Mouse (Mus musculus) T-helper 17 cell (primary cell): ENCODE results near the gene Zg16.
"Not testable (repeated sequence)": the region's sequence is repeated elsewhere in the genome, so short reads cannot be mapped to it uniquely, and the experiment has no call there.

ENCODE experiments used
- in situ Hi-C, 2 experiments: fragments of 300-600 bp; cut with MboI, MseI; formaldehyde crosslinking; loops; 1 replicate in 1 of 2; 2 replicates in 1 of 2; pipeline ENCODE4 v1.15.1; 2025; ENCODE audit warnings: high pct_unique_total_duplicates in 2 of 2

Gene Zg16

GRCm38 (mm10) chr7:127104560-127105332, 17.6 kb upstream of the Zg16 start:
- in situ Hi-C loops: loop anchor here (5.0 to 10.0 kb wide), 3 partner anchors 37 to 280 kb away; partner anchors contain the start of gene Asphd1 (in 1 of the 2)

DNA sequence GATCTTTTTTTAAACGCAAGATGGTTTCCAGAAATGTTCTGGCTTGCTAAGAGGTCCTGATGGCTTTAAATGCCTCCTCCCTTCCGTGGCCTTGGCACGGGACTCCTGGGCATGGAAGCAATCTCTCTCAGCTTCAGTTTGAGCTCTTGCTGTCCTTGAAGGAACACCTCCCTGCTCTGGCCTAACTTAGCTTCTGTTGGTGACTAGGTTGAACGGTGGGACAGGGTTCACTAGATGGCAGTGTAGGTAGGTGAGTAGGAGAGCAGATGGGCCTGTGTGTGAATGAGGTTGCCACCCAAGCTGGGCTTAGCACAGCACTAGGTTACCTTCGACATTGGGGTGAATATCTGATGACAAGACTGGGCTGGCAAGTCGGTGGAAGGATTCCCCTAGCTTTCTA, 16.8 kb upstream of the Zg16 start:
- in situ Hi-C loops: loop anchor here in 1 of 2 experiments (5.0 to 10.0 kb wide), 2 partner anchors 157 to 279 kb away; partner anchors contain the start of gene Asphd1

GRCm38 (mm10) chr7:127102148-127102547, 15.0 kb upstream of the Zg16 start:
- in situ Hi-C loops: loop anchor here in 1 of 2 experiments (5.0 to 10.0 kb wide), 2 partner anchors 155 to 277 kb away; partner anchors contain the start of gene Asphd1

- in situ Hi-C loops: loop anchor here in 1 of 2 experiments (5.0 to 10.0 kb wide), 2 partner anchors 154 to 277 kb away; partner anchors contain the start of gene Asphd1
Measured at GRCm38 (mm10) chr7:127101451-127102016, 14.4 kb upstream of the Zg16 start.

GRCm38 (mm10) chr7:127099528-127099927, 12.4 kb upstream of the Zg16 start:
- in situ Hi-C loops: no loop called here

DNA sequence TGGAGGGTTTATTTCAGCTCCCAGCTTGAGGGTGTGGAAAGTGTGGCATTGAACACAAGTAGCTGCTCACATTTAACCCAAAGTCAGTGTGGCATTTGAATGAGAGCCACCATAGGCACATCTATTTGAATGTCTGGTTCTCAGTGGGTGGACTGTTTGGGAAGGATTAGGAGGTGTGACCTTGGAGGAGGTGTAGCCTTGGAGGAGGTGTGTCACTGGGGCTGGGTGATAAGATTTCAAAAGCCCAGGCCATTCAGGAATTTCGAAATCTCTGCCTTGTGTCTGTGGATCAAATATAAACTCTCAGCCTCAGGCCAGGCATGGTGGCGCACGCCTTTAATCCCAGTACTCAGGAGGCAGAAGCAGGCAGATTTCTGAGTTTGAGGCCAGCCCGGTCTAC, 11.8 kb upstream of the Zg16 start:
- in situ Hi-C loops: no loop called here

- in situ Hi-C loops: no loop called here
Measured at GRCm38 (mm10) chr7:127098521-127098920, 11.4 kb upstream of the Zg16 start.

- in situ Hi-C loops: no loop called here
Measured at GRCm38 (mm10) chr7:127096456-127096855, 9.3 kb upstream of the Zg16 start.

- in situ Hi-C loops: loop anchor here in 1 of 2 experiments (5.0 kb wide), 1 partner anchor 72 kb away; the partner anchor contains the start of genes Gm42742 and Prrt2
Measured at GRCm38 (mm10) chr7:127093914-127094313, 6.8 kb upstream of the Zg16 start.

- in situ Hi-C loops: loop anchor here in 1 of 2 experiments (5.0 kb wide), 1 partner anchor 69 kb away; the partner anchor contains the start of genes Gm42742 and Prrt2
Measured at GRCm38 (mm10) chr7:127091114-127091896, 4.2 kb upstream of the Zg16 start, which contains the start of gene AI467606. Gene AI467606 (plus strand): TSS chr7:127091359.

GRCm38 (mm10) chr7:127090154-127091113, 3.3 kb upstream of the Zg16 start:
- in situ Hi-C loops: loop anchor here in 1 of 2 experiments (5.0 kb wide), 1 partner anchor 68 kb away; the partner anchor contains the start of genes Gm42742 and Prrt2

- in situ Hi-C loops: no loop called here
Measured at GRCm38 (mm10) chr7:127088901-127089845, 2.0 kb upstream of the Zg16 start.

GRCm38 (mm10) chr7:127088083-127088482, 955 bp upstream of the Zg16 start:
- in situ Hi-C loops: no loop called here

GRCm38 (mm10) chr7:127085751-127086150, 1.4 kb downstream of the Zg16 start:
- in situ Hi-C loops: not testable (repeated sequence)

- in situ Hi-C loops: no loop called here
Measured at GRCm38 (mm10) chr7:127084794-127085193, 2.3 kb downstream of the Zg16 start.

DNA sequence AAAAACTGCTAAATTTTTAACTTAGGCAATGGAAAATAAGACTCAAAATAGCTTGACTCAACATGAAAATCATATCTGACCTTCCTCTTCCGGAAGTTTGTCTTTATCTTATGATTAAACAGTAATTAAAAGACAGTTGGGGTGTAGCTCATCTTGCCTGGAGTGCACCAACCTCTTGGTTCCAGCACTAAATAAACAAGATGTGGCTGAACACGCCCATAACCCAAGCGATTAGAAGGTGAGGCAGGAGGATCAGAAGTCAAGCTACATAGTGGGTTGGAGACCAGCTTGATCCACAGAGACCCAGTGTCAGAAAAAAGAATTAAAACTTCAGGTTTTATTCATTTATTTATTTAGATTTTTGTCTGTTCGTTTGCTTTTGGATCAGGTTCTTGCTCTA, 3.4 kb downstream of the Zg16 start:
- in situ Hi-C loops: no loop called here

- in situ Hi-C loops: no loop called here
Measured at GRCm38 (mm10) chr7:127082995-127083394, 4.1 kb downstream of the Zg16 start.

DNA sequence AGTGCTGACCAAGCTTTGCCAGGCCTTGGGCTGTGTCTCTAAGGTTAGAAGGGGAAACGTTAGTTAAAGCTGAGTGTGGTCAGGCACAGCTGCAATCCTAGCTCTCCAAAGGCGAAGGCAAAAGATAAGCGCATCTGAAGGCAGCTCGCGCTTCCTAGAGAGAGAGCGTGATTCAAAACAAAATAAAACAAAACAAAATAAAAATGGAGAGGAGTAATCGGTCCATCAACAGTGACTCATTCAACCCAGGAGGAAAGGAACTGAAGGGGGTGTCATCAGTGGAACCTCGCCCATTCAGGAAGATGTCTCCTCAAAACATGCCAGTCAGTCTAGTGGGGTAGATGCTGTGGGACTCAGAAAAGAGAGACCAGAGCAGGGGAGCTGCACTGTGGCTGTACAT, 4.9 kb downstream of the Zg16 start:
- in situ Hi-C loops: no loop called here

DNA sequence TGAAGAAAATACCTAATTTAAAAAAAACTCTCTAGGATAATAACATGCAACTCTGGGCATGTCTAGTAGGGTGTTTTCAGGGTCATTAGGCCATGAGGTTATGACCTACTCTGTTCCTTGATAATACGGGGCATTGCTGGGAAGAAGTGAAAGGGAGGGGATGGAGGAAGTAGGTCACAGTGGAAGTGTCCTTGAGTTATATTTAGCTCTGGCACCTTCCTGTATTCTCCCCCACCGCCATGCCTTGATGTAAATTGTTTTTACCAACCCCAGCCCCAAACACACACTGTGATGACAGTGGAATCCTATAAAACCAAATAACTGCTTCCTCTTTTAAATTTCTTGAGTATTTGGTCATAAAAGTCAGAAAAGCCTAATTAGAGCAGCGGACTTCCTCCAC, 7.1 kb downstream of the Zg16 start:
- in situ Hi-C loops: no loop called here
